Mouse (Mus musculus): Measurements from ENCODE around the gene D430041D05Rik.

- TF ChIP-seq MAX (IDR thresholded peaks at IDR 0.05; ENCODE audit: low read length) (no peak), ZKSCAN1 (IDR thresholded peaks at IDR 0.05; ENCODE audit: borderline replicate concordance, low read depth, low read length) (no peak), CTCF (conservative IDR thresholded peaks at IDR 0.05 in 1 of 2, IDR thresholded peaks at IDR 0.05 in 1 of 2; ENCODE audit: low read depth in 2 of 2, low read length in 2 of 2) (no peak), RCOR1 (conservative IDR thresholded peaks at IDR 0.05; ENCODE audit: low read depth, low read length) (no peak), BHLHE40 (IDR thresholded peaks at IDR 0.05; ENCODE audit: low read depth, low read length) (peak; percentile 44), ZNF384 (IDR thresholded peaks at IDR 0.05; ENCODE audit: low read depth, low read length) (no peak; the same call in 1 of the 2 replicates), EP300 (IDR thresholded peaks at IDR 0.05; ENCODE audit: low read length) (peak; percentile 33; the same call in 1 of the 2 replicates), RAD21 (IDR thresholded peaks at IDR 0.05; ENCODE audit: low read depth, low read length) (no peak), MAFK (IDR thresholded peaks at IDR 0.05; ENCODE audit: insufficient replicate concordance, low read length) (no peak), CHD1 (IDR thresholded peaks at IDR 0.05; ENCODE audit: low read depth, low read length) (no peak), HCFC1 (IDR thresholded peaks at IDR 0.05; ENCODE audit: low read depth, low read length) (no peak), USF1 (IDR thresholded peaks at IDR 0.05; ENCODE audit: low read depth, low read length) (no peak), TCF12 (IDR thresholded peaks at IDR 0.05; ENCODE audit: low read depth, low read length) (no peak), KAT2A (IDR thresholded peaks at IDR 0.05; ENCODE audit: insufficient replicate concordance, low read length) (no peak)
These were observed 16.0 kb downstream of the D430041D05Rik start for GRCm38 (mm10) chr2:104394769-104395168.
